Mouse (Mus musculus) bone marrow, adult 2 months (tissue): ENCODE data around the gene Rgs3.

Source experiments
- CTCF ChIP-seq: fragments of 200-500 bp; IDR thresholded peaks from 2 replicates; pipeline ENCODE4 v1.5.1; 2011; ENCODE audit warnings: low read length, control low read depth; ENCODE audit not compliant: control insufficient read depth, insufficient read depth
- POLR2A ChIP-seq: fragments of 200-500 bp; IDR thresholded peaks from 2 replicates; pipeline ENCODE4 v1.6.1; 2011; ENCODE audit warnings: low read depth, mild to moderate bottlenecking, control low read depth, low read length, borderline replicate concordance; ENCODE audit not compliant: control insufficient read depth

GRCm38 (mm10) chr4:62621880-62622675 lies 62.4 kb downstream of the Rgs3 start:
- TF ChIP-seq CTCF: no peak
- no peak for TF ChIP-seq POLR2A
